Mouse (Mus musculus): ENCODE results near the gene Anks6. TPM values are rescaled to one million over a fixed set of nuclear protein-coding genes. Genes with fewer than 3 reads are reported as not detected.

The Anks6 gene
- total RNA-seq, 2 experiments from 2014 or later: 0.09 TPM; not detected in 1

GRCm38 (mm10) chr4:46991959-46992316 lies 65.3 kb downstream of the Anks6 start:
- no peak for ATAC-seq (replicated peaks; ENCODE audit: low FRiP score, low TSS enrichment, poor library complexity, severe bottlenecking)

GRCm38 (mm10) chr4:46991016-46991958 lies 65.9 kb downstream of the Anks6 start, which contains the start of gene Gabbr2:
Gene Gabbr2, minus strand, starts transcription at chr4:46991873.
- ATAC-seq (replicated peaks; ENCODE audit: low FRiP score, low TSS enrichment, poor library complexity, severe bottlenecking): no peak

- no peak for ATAC-seq (replicated peaks; ENCODE audit: low FRiP score, low TSS enrichment, poor library complexity, severe bottlenecking)
Observed at GRCm38 (mm10) chr4:46990281-46991015, 66.8 kb downstream of the Anks6 start.

- 0 out of 2 replicates have a peak, but pooled peaks have one; percentile 18 for ATAC-seq (replicated peaks; ENCODE audit: low FRiP score, low TSS enrichment, poor library complexity, severe bottlenecking)
Observed at GRCm38 (mm10) chr4:46989842-46990241, 67.4 kb downstream of the Anks6 start.

- ATAC-seq (replicated peaks; ENCODE audit: low FRiP score, low TSS enrichment, poor library complexity, severe bottlenecking): no peak
Observed at GRCm38 (mm10) chr4:46988824-46989223, 68.4 kb downstream of the Anks6 start.

GRCm38 (mm10) chr4:46988257-46988656 lies 69.0 kb downstream of the Anks6 start:
- ATAC-seq (replicated peaks; ENCODE audit: low FRiP score, low TSS enrichment, poor library complexity, severe bottlenecking): no peak

- no peak for ATAC-seq (replicated peaks; ENCODE audit: low FRiP score, low TSS enrichment, poor library complexity, severe bottlenecking)
Observed at GRCm38 (mm10) chr4:46987809-46988208, 69.4 kb downstream of the Anks6 start.

GRCm38 (mm10) chr4:46986054-46986453 lies 71.2 kb downstream of the Anks6 start:
- ATAC-seq (replicated peaks; ENCODE audit: low FRiP score, low TSS enrichment, poor library complexity, severe bottlenecking): no peak

- ATAC-seq (replicated peaks; ENCODE audit: low FRiP score, low TSS enrichment, poor library complexity, severe bottlenecking): no peak
Observed at GRCm38 (mm10) chr4:46982912-46983311, 74.3 kb downstream of the Anks6 start.

- ATAC-seq (replicated peaks; ENCODE audit: low FRiP score, low TSS enrichment, poor library complexity, severe bottlenecking): no peak
Observed at GRCm38 (mm10) chr4:46982094-46982493, 75.1 kb downstream of the Anks6 start.

GRCm38 (mm10) chr4:46978371-46978770 lies 78.9 kb downstream of the Anks6 start:
- no peak for ATAC-seq (replicated peaks; ENCODE audit: low FRiP score, low TSS enrichment, poor library complexity, severe bottlenecking)

- no peak for ATAC-seq (replicated peaks; ENCODE audit: low FRiP score, low TSS enrichment, poor library complexity, severe bottlenecking)
Observed at GRCm38 (mm10) chr4:46977161-46977560, 80.1 kb downstream of the Anks6 start.

- ATAC-seq (replicated peaks; ENCODE audit: low FRiP score, low TSS enrichment, poor library complexity, severe bottlenecking): no peak
Observed at GRCm38 (mm10) chr4:46976671-46977071, 80.6 kb downstream of the Anks6 start.

GRCm38 (mm10) chr4:46973322-46973721 lies 83.9 kb downstream of the Anks6 start:
- ATAC-seq (replicated peaks; ENCODE audit: low FRiP score, low TSS enrichment, poor library complexity, severe bottlenecking): no peak

- ATAC-seq (replicated peaks; ENCODE audit: low FRiP score, low TSS enrichment, poor library complexity, severe bottlenecking): no peak
Observed at GRCm38 (mm10) chr4:46967981-46968380, 89.2 kb downstream of the Anks6 start.

- ATAC-seq (replicated peaks; ENCODE audit: low FRiP score, low TSS enrichment, poor library complexity, severe bottlenecking): no peak
Observed at GRCm38 (mm10) chr4:46966551-46966950, 90.7 kb downstream of the Anks6 start.

Other genes with a start within 250 kb of the Anks6 start
- not detected in 2 replicates for gene Gabbr2, start 65.6 kb downstream of the Anks6 start, total RNA-seq (2014; fragmentation: Nextera tagmentation)
- gene Gabbr2, start 65.6 kb downstream of the Anks6 start, total RNA-seq (2017): not detected in 2 replicates
- gene Galnt12, start 34.5 kb upstream of the Anks6 start, total RNA-seq (2014; fragmentation: Nextera tagmentation): not detected in 2 replicates
- gene Galnt12, start 34.5 kb upstream of the Anks6 start, total RNA-seq (2017): 0.19 and 0.34 TPM in 2 replicates
- not detected in 2 replicates for gene Col15a1, start 150.7 kb upstream of the Anks6 start, total RNA-seq (2014; fragmentation: Nextera tagmentation)
- gene Col15a1, start 150.7 kb upstream of the Anks6 start, total RNA-seq (2017): not detected in 2 replicates